Mouse (Mus musculus): Measurements from ENCODE around the gene 4930539E08Rik. TPM values are rescaled to one million over a fixed set of nuclear protein-coding genes. Genes with fewer than 3 reads are reported as not detected.

Gene 4930539E08Rik
- polyA plus RNA-seq, 1 experiment from 2014 or later = 0.09 TPM

- H3K36me3 ChIP-seq (ENCODE audit: control insufficient read depth, insufficient read depth, low read length) = no peaks in the 10 kb centered on the region
- no peak for ATAC-seq (ENCODE audit: insufficient number of reproducible peaks, insufficient read depth, low FRiP score, low read depth)
- H3K27me3 ChIP-seq (ENCODE audit: control insufficient read depth, insufficient read depth, low read length) = no peaks in the 10 kb centered on the region
- no peak overlapping the region for H3K4me3 ChIP-seq (ENCODE audit: control insufficient read depth in 1 of 2, insufficient read depth in 1 of 2, low read depth in 1 of 2, low read length in 2 of 2)
- H3K9me3 ChIP-seq (ENCODE audit: control insufficient read depth, low read length) = peaks cover under 1% of the 10 kb centered on the region; the same call in 1 of the 2 replicates
- H3K27ac ChIP-seq (replicated peaks in 1 of 2; ENCODE audit: control insufficient read depth in 1 of 2, insufficient read depth in 1 of 2, low read depth in 2 of 2, low read length in 2 of 2) = no peak overlapping the region
- peak overlapping the region; percentile 31; the same call in 1 of the 2 replicates for H3K4me2 ChIP-seq (ENCODE audit: low read length)
- no peak overlapping the region for H3K9ac ChIP-seq (ENCODE audit: low read length)
- WGBS = 18% methylated on average over 11 of the region's 11 CpGs
- H3K4me1 ChIP-seq (ENCODE audit: control insufficient read depth in 2 of 2, insufficient read depth in 2 of 2, low read length in 2 of 2) = peaks cover 7 to 8% of the 10 kb centered on the region in 2 experiments; a peak in 3 of 4 replicates
Measured at GRCm38 (mm10) chr17:28846974-28847617, 68.0 kb downstream of the 4930539E08Rik start.

Other genes starting within 250 kb of the 4930539E08Rik start
- 0.34 and 0.51 TPM in 2 replicates for gene Slc26a8, start 225.1 kb downstream of the 4930539E08Rik start, polyA plus RNA-seq (2014; fragmentation: Nextera tagmentation; extraction: Ambion mirVana)
- gene Mapk14, start 224.0 kb downstream of the 4930539E08Rik start, polyA plus RNA-seq (2014; fragmentation: Nextera tagmentation; extraction: Ambion mirVana) = 37.6 and 38.3 TPM in 2 replicates
- gene AC170998.1, start 189.2 kb downstream of the 4930539E08Rik start, polyA plus RNA-seq (2014; fragmentation: Nextera tagmentation; extraction: Ambion mirVana) = 2.2 and 2.5 TPM in 2 replicates
- gene Mapk13, start 146.0 kb downstream of the 4930539E08Rik start, polyA plus RNA-seq (2014; fragmentation: Nextera tagmentation; extraction: Ambion mirVana) = 1.7 and 2.5 TPM in 2 replicates
- 6.0 and 6.4 TPM in 2 replicates for gene Brpf3, start 114.2 kb downstream of the 4930539E08Rik start, polyA plus RNA-seq (2014; fragmentation: Nextera tagmentation; extraction: Ambion mirVana)
- 0.11 TPM in 1 of 2 replicates, not detected in the other for gene Pnpla1, start 56.9 kb downstream of the 4930539E08Rik start, polyA plus RNA-seq (2014; fragmentation: Nextera tagmentation; extraction: Ambion mirVana)
- gene Pxt1, start 28.5 kb upstream of the 4930539E08Rik start, polyA plus RNA-seq (2014; fragmentation: Nextera tagmentation; extraction: Ambion mirVana) = not detected in 2 replicates
- 53.2 and 53.5 TPM in 2 replicates for gene Kctd20, start 36.6 kb upstream of the 4930539E08Rik start, polyA plus RNA-seq (2014; fragmentation: Nextera tagmentation; extraction: Ambion mirVana)
- gene Stk38, start 92.7 kb upstream of the 4930539E08Rik start, polyA plus RNA-seq (2014; fragmentation: Nextera tagmentation; extraction: Ambion mirVana) = 68.0 and 70.3 TPM in 2 replicates
- 340 and 357 TPM in 2 replicates for gene Srsf3, start 117.3 kb upstream of the 4930539E08Rik start, polyA plus RNA-seq (2014; fragmentation: Nextera tagmentation; extraction: Ambion mirVana)
- gene Cdkn1a, start 175.7 kb upstream of the 4930539E08Rik start, polyA plus RNA-seq (2014; fragmentation: Nextera tagmentation; extraction: Ambion mirVana) = 51.7 and 57.7 TPM in 2 replicates
- gene Rab44, start 198.8 kb upstream of the 4930539E08Rik start, polyA plus RNA-seq (2014; fragmentation: Nextera tagmentation; extraction: Ambion mirVana) = 0.23 and 0.36 TPM in 2 replicates